Mouse (Mus musculus) lung, postnatal 4 days (tissue): Measurements from ENCODE around the gene Nxn.
"Not testable (repeated sequence)": the region's sequence is repeated elsewhere in the genome, so short reads cannot be mapped to it uniquely, and the experiment has no call there.

Experiments used
- DNase-seq, 2 experiments: peaks; one replicate each; pipeline ENCODE4 v3.0.0; 2021

Gene Nxn

DNA sequence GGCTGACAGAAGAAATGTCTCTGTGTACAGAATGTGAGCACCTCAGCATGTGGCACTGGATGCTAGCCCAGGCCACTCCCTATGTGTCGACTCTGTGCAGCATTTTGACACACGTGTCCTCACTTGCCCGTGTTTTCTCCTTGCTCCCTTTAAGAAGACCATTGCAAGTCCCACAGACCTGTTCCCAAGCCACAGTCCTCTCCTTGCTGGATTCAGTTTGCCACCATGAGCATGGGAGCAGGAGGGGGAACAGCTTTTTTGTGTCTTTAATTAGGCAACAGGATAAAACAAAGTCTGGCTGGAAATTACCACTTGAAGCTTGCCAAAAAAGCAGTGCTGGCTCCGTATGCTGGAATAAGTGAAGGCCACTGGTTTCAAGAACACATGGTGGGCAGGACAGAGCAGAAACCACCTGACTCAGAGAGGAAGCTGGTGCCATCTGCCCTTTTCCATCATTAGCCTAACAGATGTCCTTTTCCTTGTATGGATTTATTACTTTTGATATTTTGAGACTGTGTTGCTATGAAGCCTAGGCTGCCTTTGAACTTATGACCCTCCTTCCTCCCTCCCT lies 143.4 kb downstream of the Nxn start:
- DNase-seq: peak in 1 of 2 experiments; percentile 38

DNA sequence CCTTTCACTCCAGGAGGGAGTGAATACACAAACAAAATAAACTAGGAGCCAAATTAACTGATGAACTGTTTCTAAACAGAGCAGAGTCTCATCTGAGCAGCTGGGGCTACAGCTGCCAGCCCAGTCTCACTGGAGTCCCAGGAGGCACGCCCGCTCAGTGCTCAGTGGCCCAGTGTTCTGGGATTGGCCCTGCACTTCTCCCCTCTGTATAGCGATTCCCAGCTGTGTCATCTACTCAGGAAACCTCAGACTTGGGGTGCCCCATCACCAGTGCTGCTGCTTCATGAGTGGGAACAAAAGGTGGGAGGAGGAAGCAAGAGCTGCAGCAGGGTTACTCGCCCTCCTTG lies 145.0 kb downstream of the Nxn start:
- DNase-seq: peak in 1 of 2 experiments; percentile 64

GRCm38 (mm10) chr11:76253145-76253917 lies 145.6 kb downstream of the Nxn start:
- peak; percentile 83 to 90 for DNase-seq

DNA sequence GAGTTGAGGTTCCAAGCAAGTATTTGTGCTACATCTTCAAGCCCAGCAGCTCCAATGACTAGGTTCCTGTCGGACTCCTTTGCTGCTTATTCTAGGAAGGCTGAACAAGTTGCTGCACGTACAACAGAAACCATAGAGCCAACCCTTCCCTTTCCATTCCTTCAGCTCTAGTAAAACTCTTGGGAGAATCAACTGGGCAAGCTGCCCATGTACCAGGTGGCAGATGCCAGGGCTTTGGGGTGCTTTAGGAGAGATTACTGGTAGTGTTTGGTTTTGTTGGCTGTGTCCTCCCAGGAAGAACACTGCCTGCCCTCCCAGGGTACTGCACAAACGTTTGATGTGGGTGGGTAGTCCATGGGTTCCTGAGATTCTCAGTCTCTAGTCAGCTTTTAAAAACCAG lies 146.9 kb downstream of the Nxn start:
- no peak for DNase-seq

- no peak for DNase-seq
These were observed 151.7 kb downstream of the Nxn start for GRCm38 (mm10) chr11:76247239-76247638.

GRCm38 (mm10) chr11:76246439-76246838 lies 152.5 kb downstream of the Nxn start:
- no peak for DNase-seq

GRCm38 (mm10) chr11:76243811-76244546 lies 155.0 kb downstream of the Nxn start:
- no peak for DNase-seq

GRCm38 (mm10) chr11:76242901-76243810 lies 155.8 kb downstream of the Nxn start, which contains the start of the genes Mrm3 and Glod4:
Mrm3 (plus strand) TSS chr11:76243715.
Glod4 (minus strand) TSS chr11:76243725.
- DNase-seq: peak; percentile 92 to 95

- no peak for DNase-seq
These were observed 159.2 kb downstream of the Nxn start for GRCm38 (mm10) chr11:76239750-76240149.

DNA sequence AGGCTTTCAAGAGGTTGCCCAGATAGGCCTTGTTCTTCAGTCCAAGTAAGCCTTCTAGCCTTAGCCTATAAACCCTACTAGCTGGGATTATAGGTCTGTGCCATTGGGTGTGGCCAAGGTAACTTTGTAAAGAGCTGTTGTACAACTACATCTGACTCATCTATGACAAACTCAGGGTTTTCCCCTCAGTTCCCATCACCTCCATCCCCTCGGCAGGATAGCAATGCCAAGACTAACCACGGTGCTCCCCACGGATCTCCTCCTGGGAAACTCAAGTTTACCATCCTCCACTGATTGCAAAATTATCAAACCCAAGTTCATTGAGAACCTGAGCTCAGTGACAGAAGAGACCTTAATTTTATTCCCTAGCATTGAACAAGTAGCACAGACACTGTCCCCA lies 162.8 kb downstream of the Nxn start:
- DNase-seq: no peak

DNA sequence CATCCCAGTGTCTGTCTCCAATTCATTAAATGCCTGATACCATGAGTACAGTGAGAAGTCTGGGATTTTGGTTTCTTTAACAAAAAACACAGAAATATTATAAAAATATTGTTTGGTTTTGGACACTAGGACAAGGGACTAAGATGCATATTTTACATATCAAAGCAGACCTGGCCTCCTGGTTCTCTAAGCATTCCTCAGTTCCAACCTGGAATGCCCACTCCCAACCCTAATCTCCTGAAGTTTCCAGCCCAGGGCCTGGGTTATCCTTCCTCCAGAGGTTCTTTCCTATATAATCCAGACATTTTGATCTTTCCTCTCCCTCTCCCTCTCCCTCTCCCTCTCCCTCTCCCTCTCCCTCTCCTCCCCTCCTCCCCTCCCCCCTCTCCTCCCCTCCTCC lies 173.9 kb downstream of the Nxn start:
- no peak for DNase-seq

DNA sequence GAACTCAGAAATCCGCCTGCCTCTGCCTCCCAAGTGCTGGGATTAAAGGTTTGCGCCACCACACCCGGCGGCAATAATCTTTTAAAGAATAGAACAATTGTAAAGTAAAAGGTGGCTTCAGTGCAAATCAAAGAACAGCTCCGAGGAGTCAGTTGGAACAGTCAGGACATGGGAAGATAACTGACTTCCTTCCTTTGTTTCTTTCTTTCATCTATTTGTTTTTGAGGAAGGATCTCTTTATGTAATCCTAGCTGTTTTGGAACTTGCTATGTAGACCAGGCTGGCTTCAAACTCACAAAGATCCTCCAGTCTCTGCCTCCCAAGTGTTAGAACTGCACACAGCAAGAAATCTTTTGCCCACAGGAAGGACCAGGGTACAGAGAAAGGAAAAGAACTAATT lies 174.3 kb downstream of the Nxn start:
- no peak for DNase-seq

- peak; percentile 98 for DNase-seq
These were observed 181.5 kb downstream of the Nxn start, which contains the start of the genes Dbil5 and Gemin4 for GRCm38 (mm10) chr11:76217390-76217800. Dbil5 (plus strand) TSS chr11:76217608. Gemin4 (minus strand) TSS chr11:76217664.

DNA sequence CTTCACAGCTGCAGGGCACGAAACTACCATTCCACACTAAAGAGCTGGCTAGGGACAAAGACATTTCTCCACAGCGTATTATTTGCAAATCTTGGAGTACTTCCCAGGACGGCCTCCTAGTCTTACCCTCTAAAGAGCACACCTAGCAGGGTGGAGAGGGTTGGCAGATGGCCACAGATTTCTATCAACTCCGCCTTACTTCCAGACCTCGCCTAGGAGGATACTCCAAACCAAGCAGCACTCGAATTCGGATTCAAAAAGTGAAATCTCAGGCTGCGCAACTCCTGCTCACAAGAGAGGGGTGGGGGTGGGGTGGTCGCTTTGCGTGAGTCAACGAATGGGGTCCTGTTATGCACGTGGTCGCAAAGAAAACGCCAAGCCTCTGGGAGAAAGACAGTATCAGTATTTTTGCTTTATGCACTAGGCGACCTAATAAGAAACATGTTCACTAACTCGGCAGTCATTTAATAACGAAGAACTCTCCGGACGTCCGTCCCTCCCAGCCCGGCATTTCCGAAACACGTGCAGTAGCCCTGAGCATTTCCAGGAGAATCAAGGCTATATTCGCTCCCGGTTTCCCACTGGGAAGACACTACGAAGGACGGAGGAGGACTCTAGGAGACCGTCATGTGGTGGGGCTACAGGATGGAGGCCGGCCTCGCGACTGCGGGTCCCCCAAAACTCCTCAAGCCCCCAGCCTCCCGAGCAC lies 182.1 kb downstream of the Nxn start:
- peak; percentile 71 to 80 for DNase-seq

- no peak for DNase-seq
These were observed 182.8 kb downstream of the Nxn start for GRCm38 (mm10) chr11:76216049-76216540.

DNA sequence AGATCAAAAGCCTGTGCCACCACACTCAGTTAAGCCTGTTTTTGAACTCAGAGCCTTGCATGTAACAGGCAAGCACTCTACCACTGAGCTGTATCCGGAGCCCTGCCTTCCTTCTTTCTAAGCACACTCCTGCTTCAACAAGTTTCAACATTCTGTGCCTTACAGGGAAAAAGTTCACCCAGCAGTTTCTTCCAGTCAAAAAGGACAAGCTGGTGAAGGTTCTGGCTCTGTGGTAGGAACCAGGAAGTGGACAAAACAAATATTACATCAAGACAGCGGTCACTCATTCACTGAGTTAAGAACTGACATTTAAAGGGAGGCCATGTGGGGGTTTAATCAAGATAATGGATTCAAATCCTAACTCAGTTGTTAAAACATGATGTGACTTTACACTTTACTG lies 183.9 kb downstream of the Nxn start:
- DNase-seq: no peak

DNA sequence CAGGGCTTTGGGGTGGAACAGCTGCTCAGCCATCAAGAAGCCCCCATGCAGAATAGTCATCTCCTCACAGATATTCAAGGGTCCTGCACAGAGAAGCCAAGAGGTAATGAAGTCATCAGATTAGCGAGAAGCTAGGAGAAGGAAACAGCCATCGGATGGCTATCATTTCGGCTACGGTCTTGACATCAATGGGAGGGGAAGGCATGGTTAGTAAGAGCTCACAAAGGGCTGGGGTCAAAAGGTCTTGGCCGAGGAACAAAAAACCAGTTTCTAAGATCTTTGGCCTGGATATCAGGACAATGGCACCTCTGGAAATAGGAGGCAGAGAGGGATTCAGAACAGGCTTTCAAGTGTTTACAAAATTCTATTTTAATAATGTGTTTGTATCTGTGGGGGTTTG lies 185.1 kb downstream of the Nxn start:
- DNase-seq: no peak

GRCm38 (mm10) chr11:76211595-76211994 lies 187.3 kb downstream of the Nxn start:
- not testable (repeated sequence) for DNase-seq

- peak in 1 of 2 experiments; percentile 39 for DNase-seq
These were observed 188.5 kb downstream of the Nxn start for GRCm38 (mm10) chr11:76210228-76210985.
